Mouse (Mus musculus) urinary bladder, postnatal 0 days (tissue): Measurements from ENCODE around the gene Dmac1. TPM values are rescaled to one million over a fixed set of nuclear protein-coding genes. Genes with fewer than 3 reads are reported as not detected.

Experiments used
- polyA plus RNA-seq: library from polyadenylated mRNA; unstranded; fragments of >200 nt; fragmentation: Nextera tagmentation; extraction: Ambion mirVana; gene quantifications from 2 replicates; pipeline ENCODE4 v1.2.1, GENCODE M21; 2015

The Dmac1 gene
- polyA plus RNA-seq, result 78.5 and 84.0 TPM in 2 replicates

DNA sequence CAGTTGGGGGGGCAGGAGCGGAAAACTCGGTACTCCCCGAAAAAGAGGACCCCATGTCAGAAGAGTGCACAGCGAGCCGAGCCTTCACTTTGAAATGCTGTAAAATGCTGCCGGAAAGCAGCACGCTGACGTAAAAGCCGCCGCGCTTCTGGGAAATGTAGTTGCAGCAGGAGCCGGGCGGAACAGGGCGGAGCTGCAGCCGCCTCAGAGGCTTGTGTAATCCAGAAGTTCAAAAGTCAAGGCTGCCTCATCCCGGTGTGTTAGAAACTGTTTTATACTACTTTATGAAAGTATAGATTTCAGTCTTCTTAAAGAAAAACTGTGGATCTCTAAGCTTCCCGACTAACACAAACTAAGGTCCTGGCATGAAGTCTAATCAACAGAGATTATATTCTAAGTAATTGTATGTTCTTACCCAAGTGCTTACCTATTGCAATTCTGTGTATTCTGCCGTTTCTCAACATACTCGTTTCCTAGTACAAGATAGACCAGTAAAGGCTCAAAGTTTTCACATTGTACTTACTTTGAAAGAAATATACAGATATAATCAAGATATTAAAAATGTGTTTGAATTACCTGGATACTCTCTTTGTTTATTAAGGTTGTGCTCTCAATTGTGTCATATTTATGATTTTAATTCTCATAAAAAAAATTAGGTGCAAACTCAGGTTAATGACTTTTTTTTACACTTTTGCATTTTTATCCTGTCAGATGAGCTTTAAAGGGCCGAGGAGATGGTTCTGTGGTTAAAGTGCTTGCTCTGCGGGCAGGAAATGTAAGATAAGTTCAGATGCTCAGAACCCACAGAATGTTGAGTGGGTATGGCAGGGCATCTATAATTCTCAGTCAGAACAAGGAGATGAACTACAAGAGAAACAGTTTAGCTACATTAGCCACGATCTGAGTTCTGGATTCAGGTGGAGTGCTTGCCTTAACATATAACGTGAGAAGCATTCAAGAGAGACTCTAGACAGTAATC lies at the start of gene Dmac1:
TSS of gene Dmac1 (minus strand) at position 109 of the 979 bp plus-strand sequence.

